Mouse (Mus musculus): ENCODE results near the gene Pla2g5. TPM values are rescaled to one million over a fixed set of nuclear protein-coding genes. Genes with fewer than 3 reads are reported as not detected.
"Not testable (repeated sequence)": the region's sequence is repeated elsewhere in the genome, so short reads cannot be mapped to it uniquely, and the experiment has no call there.

Gene Pla2g5
- polyA plus RNA-seq, 1 experiment, result 43.7 TPM

DNA sequence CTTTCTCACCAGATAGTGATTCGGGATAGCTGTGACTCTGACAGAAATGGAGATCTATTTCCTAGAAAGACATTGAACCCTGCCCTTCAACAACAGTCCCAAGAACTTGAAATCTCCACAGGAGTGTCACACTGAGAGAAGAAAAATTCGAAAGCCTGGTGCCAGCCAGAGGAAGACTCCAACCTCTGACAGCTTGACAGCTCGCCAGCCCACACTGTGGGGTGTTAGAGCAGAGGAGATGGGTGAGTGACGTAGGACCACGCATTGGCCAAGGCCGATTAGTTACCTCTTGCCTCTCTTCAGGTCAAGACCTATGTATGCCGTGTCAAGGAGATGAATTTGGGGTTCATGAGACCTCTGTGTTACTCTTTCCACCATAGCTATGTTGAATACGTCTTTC, 22.6 kb downstream of the Pla2g5 start:
- Histone ChIP-seq H3K27ac (ENCODE audit: insufficient read depth, low read length) (no peak overlapping the region), H3K4me3 (ENCODE audit: extremely low read depth, insufficient read depth, insufficient read length) (no peak overlapping the region), H3K4me1 (ENCODE audit: control insufficient read depth, insufficient read depth, insufficient read length) (no peaks in the 10 kb centered on the region), H3K27me3 (ENCODE audit: control insufficient read depth, insufficient read depth, low read length) (no peaks in the 10 kb centered on the region), H3K36me3 (ENCODE audit: control insufficient read depth, insufficient read depth, low read length) (no peaks in the 10 kb centered on the region)
- DNase-seq (ENCODE audit: low read depth in 1 of 2, low spot score in 2 of 2), result no peak
- TF ChIP-seq POLR2A (IDR thresholded peaks at IDR 0.05; ENCODE audit: low read depth, low read length) (no peak), CTCF (IDR thresholded peaks at IDR 0.05; ENCODE audit: extremely low read depth, insufficient read depth, insufficient read length, insufficient replicate concordance) (no peak)
- 83% methylated on average over 8 of the region's 8 CpGs for WGBS

DNA sequence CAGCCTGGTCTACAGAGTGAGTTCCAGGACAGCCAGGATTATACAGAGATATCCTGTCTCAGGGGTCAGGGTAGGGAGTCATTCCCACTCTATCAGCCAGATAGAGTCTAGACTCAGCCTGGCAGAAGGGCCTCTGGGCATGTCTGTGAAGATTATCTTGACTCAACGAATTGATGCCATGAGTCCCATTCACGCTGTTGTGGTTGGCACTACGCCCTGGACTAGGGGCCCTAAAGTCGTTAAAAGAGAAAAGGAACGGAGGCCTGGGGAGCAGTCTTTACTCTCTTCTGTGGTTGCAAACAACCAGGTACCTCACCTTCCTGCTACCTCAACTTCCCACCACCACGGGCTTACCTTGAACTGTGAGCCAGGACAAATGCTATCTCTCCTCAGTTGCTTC, 23.5 kb downstream of the Pla2g5 start:
- WGBS, result 84% methylated on average over 6 of the region's 6 CpGs
- Histone ChIP-seq H3K36me3 (ENCODE audit: control insufficient read depth, insufficient read depth, low read length) (no peaks in the 10 kb centered on the region), H3K4me3 (ENCODE audit: extremely low read depth, insufficient read depth, insufficient read length) (no peak overlapping the region), H3K27me3 (ENCODE audit: control insufficient read depth, insufficient read depth, low read length) (no peaks in the 10 kb centered on the region), H3K27ac (ENCODE audit: insufficient read depth, low read length) (no peak overlapping the region), H3K4me1 (ENCODE audit: control insufficient read depth, insufficient read depth, insufficient read length) (no peaks in the 10 kb centered on the region)
- no peak for DNase-seq (ENCODE audit: low read depth in 1 of 2, low spot score in 2 of 2)
- TF ChIP-seq POLR2A (IDR thresholded peaks at IDR 0.05; ENCODE audit: low read depth, low read length) (no peak), CTCF (IDR thresholded peaks at IDR 0.05; ENCODE audit: extremely low read depth, insufficient read depth, insufficient read length, insufficient replicate concordance) (no peak)

DNA sequence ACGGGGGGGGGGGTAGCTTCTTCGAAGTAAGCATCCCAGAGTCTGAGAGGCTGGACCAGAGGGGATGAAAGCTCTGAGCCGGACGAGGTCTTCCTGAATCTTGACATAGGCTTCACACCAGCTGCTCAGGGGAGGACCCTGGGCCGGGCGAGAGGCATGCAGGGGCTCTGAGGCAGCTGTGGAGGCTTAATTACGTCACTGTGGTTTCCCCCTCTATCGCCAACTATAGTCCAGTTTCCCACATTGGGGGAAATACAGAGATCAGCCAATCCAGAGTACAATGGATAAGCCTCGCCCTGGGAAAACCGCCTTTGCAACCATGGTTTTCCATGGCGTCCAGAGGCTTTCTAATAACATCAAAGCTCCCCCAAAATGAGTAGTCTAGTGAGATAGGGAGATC, 36.1 kb downstream of the Pla2g5 start:
- Histone ChIP-seq H3K27me3 (ENCODE audit: control insufficient read depth, insufficient read depth, low read length) (no peaks in the 10 kb centered on the region), H3K4me1 (ENCODE audit: control insufficient read depth, insufficient read depth, insufficient read length) (no peaks in the 10 kb centered on the region), H3K36me3 (ENCODE audit: control insufficient read depth, insufficient read depth, low read length) (no peaks in the 10 kb centered on the region), H3K27ac (ENCODE audit: insufficient read depth, low read length) (no peak overlapping the region), H3K4me3 (ENCODE audit: extremely low read depth, insufficient read depth, insufficient read length) (no peak overlapping the region)
- 34% methylated on average over 11 of the region's 11 CpGs for WGBS
- no peak for DNase-seq (ENCODE audit: low read depth in 1 of 2, low spot score in 2 of 2)
- no peak for TF ChIP-seq POLR2A (IDR thresholded peaks at IDR 0.05; ENCODE audit: low read depth, low read length)
- no peak for TF ChIP-seq CTCF (IDR thresholded peaks at IDR 0.05; ENCODE audit: extremely low read depth, insufficient read depth, insufficient read length, insufficient replicate concordance)

DNA sequence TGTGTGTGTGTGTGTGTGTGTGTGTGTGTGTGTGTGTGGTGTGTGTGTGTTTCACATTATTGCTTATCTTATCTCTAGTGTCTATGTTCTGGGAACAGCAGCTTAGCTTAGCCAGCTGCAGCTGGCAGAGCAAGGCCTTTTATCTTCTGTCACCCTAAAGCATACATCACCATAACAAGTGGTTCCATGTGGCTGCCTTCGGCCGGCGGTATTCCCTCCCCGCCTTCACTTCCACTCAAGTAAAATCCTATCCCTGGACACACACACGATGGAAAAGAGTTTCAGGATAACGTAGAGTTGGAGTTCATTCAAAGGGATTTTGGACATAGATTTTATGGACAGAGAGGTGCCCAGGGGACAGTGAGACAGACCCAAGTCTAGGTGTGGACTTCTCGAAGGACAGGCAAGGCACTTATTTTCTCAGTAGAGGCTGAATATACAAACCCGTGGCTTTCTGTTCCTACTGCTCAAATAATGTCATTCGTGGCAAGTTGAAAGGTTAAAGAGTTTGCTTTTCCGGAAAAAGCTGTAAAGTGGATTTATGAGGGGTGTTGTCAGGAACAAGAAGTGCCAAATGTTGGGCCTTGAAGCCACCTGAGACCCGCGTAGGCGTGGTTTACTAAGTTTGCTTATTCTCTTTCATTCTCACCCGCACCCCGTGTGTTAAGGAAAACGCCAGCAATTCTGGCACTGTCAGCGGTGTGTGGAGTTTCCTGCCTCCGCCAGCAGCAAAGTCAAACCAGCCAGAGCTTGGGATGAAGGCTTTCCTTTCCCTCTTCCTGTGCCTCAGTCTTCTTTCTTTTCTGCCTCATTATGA, 37.3 kb downstream of the Pla2g5 start:
- WGBS, result 34% methylated on average over 18 of the region's 18 CpGs
- no peak for DNase-seq (ENCODE audit: low read depth in 1 of 2, low spot score in 2 of 2)

DNA sequence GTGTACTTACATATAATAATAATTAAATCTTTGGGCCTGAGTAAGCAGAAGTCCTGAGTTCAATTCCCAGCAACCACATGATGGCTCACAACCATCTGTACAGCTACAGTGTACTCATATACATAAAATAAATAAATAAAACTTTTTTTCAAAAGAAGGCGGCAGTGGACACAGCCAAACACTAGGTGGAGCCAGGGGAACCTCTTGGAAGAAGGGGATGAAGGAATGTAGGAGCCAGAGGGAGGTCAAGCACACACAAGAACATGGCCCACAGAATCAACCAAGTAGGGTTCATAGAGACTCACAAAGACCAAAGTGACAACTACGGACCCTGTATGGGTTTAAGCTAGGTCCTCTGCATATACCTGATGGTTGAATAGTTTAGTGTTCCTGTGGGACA, 38.6 kb downstream of the Pla2g5 start:
- H3K4me3 ChIP-seq (ENCODE audit: extremely low read depth, insufficient read depth, insufficient read length), result no peak overlapping the region
- DNase-seq (ENCODE audit: low read depth in 1 of 2, low spot score in 2 of 2), result no peak
- no peak overlapping the region for H3K27ac ChIP-seq (ENCODE audit: insufficient read depth, low read length)
- H3K4me1 ChIP-seq (ENCODE audit: control insufficient read depth, insufficient read depth, insufficient read length), result no peaks in the 10 kb centered on the region
- no peaks in the 10 kb centered on the region for H3K27me3 ChIP-seq (ENCODE audit: control insufficient read depth, insufficient read depth, low read length)
- H3K36me3 ChIP-seq (ENCODE audit: control insufficient read depth, insufficient read depth, low read length), result no peaks in the 10 kb centered on the region
- TF ChIP-seq CTCF (IDR thresholded peaks at IDR 0.05; ENCODE audit: extremely low read depth, insufficient read depth, insufficient read length, insufficient replicate concordance) (no peak), POLR2A (IDR thresholded peaks at IDR 0.05; ENCODE audit: low read depth, low read length) (no peak)
- WGBS, result 92% methylated on average over 2 of the region's 2 CpGs

More for the DNA sequence above, 37.3 kb downstream of the Pla2g5 start:
- Histone ChIP-seq H3K4me1 (ENCODE audit: control insufficient read depth, insufficient read depth, insufficient read length) (no peaks in the 10 kb centered on the region), H3K4me3 (ENCODE audit: extremely low read depth, insufficient read depth, insufficient read length) (no peak overlapping the region), H3K36me3 (ENCODE audit: control insufficient read depth, insufficient read depth, low read length) (no peaks in the 10 kb centered on the region), H3K27ac (ENCODE audit: insufficient read depth, low read length) (peak overlapping the region; percentile 35; the same call in 1 of the 2 replicates), H3K27me3 (ENCODE audit: control insufficient read depth, insufficient read depth, low read length) (no peaks in the 10 kb centered on the region)
- TF ChIP-seq POLR2A (IDR thresholded peaks at IDR 0.05; ENCODE audit: low read depth, low read length), result no peak
- TF ChIP-seq CTCF (IDR thresholded peaks at IDR 0.05; ENCODE audit: extremely low read depth, insufficient read depth, insufficient read length, insufficient replicate concordance), result no peak

DNA sequence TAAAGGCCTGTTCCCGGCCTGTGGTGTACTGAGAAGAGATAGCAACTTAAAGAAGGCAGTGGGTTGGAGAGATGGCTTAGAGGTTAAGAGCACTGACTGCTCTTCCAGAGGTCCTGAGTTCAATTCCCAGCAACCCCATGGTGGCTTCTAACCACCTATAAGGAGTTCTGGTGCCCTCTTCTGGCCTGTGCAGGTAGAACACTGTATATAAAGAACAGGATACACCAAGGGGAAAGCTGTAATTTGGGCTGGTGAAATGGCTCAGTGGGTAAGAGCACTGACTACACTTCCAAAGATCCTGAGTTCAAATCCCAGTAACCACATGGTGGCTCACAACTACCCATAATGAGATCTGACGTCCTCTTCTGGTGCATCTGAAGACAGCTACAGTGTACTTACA, 39.1 kb downstream of the Pla2g5 start:
- not testable (repeated sequence) for DNase-seq (ENCODE audit: low read depth in 1 of 2, low spot score in 2 of 2); H3K36me3 ChIP-seq (ENCODE audit: control insufficient read depth, insufficient read depth, low read length); H3K4me3 ChIP-seq (ENCODE audit: extremely low read depth, insufficient read depth, insufficient read length); H3K27ac ChIP-seq (ENCODE audit: insufficient read depth, low read length); H3K4me1 ChIP-seq (ENCODE audit: control insufficient read depth, insufficient read depth, insufficient read length); H3K27me3 ChIP-seq (ENCODE audit: control insufficient read depth, insufficient read depth, low read length)
- 81% methylated on average over 2 of the region's 2 CpGs for WGBS

DNA sequence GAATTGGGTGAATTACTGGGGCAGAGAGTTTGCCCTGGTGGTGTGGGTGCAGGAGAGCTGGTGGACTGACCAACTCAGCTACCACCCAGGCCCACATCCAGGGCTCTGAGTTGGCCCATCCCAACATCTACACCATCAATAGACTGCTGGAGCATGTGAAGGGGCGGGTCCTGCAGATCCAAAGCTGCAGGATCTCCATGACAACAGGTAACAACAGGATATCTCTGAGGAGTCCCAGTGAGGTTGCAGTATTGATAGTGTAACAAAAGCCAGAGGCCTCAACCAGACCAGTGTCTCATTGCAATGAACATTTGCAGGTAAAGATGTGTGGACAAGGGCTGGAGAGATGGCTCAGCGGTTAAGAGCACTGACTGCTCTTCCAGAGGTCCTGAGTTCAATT, 42.2 kb downstream of the Pla2g5 start:
- WGBS, result 81% methylated on average over 2 of the region's 2 CpGs
- Histone ChIP-seq H3K4me3 (ENCODE audit: extremely low read depth, insufficient read depth, insufficient read length) (no peak overlapping the region), H3K27me3 (ENCODE audit: control insufficient read depth, insufficient read depth, low read length) (no peaks in the 10 kb centered on the region), H3K4me1 (ENCODE audit: control insufficient read depth, insufficient read depth, insufficient read length) (no peaks in the 10 kb centered on the region), H3K36me3 (ENCODE audit: control insufficient read depth, insufficient read depth, low read length) (no peaks in the 10 kb centered on the region), H3K27ac (ENCODE audit: insufficient read depth, low read length) (no peak overlapping the region)
- TF ChIP-seq POLR2A (IDR thresholded peaks at IDR 0.05; ENCODE audit: low read depth, low read length) (no peak), CTCF (IDR thresholded peaks at IDR 0.05; ENCODE audit: extremely low read depth, insufficient read depth, insufficient read length, insufficient replicate concordance) (no peak)
- DNase-seq (ENCODE audit: low read depth in 1 of 2, low spot score in 2 of 2), result no peak
